Mouse (Mus musculus) forebrain, embryonic 16.5 days (tissue): ENCODE data around the gene Mrpl33. TPM values are rescaled to one million over a fixed set of nuclear protein-coding genes. Genes with fewer than 3 reads are reported as not detected.
A peak's percentile ranks its signal among the peaks of the same experiment; 100 is the strongest.

Experiments
- ATAC-seq: fragments of 200-750 bp; cut with Nextera tagmentation; 2 replicates; pipeline ENCODE4 v1.8.0; 2017; ENCODE audit warnings: mild to moderate bottlenecking, moderate library complexity
- H3K27ac ChIP-seq: fragments of 300-500 bp; sonication (generic); 2 replicates; pipeline ENCODE4 v1.5.1; 2014; ENCODE audit warnings: low read length, control low read depth
- H3K27me3 ChIP-seq: fragments of 300-500 bp; sonication (generic); replicated peaks from 2 replicates; pipeline ENCODE4 v1.6.1; 2014; ENCODE audit warnings: low read length; ENCODE audit not compliant: control insufficient read depth, insufficient read depth
- H3K36me3 ChIP-seq: fragments of 300-500 bp; sonication (generic); 2 replicates; pipeline ENCODE4 v1.6.1; 2014; ENCODE audit not compliant: control insufficient read depth, insufficient read depth
- H3K4me1 ChIP-seq: fragments of 300-500 bp; sonication (generic); replicated peaks from 2 replicates; pipeline ENCODE4 v1.6.1; 2014; ENCODE audit warnings: low read length; ENCODE audit not compliant: control insufficient read depth, insufficient read depth
- H3K4me2 ChIP-seq: fragments of 300-500 bp; sonication (generic); 2 replicates; pipeline ENCODE4 v1.6.1; 2014; ENCODE audit warnings: mild to moderate bottlenecking, low read length, control low read depth
- H3K4me3 ChIP-seq: fragments of 300-500 bp; sonication (generic); replicated peaks from 2 replicates; pipeline ENCODE4 v1.5.1; 2014; ENCODE audit warnings: mild to moderate bottlenecking, low read length, control low read depth
- H3K9ac ChIP-seq: fragments of 300-500 bp; sonication (generic); replicated peaks from 2 replicates; pipeline ENCODE4 v1.6.1; 2014; ENCODE audit warnings: low read depth, low read length, control low read depth
- H3K9me3 ChIP-seq: fragments of 300-500 bp; sonication (generic); 2 replicates; pipeline ENCODE4 v1.6.1; 2016; ENCODE audit warnings: low read length; ENCODE audit not compliant: control insufficient read depth
- WGBS: fragments of 180-500 bp; shearing (Covaris S2); extraction: QIAGEN DNeasy Blood & Tissue Kit; methylation state at CpG from one replicate; pipeline ENCODE4 v1.1.7; 2014; 5-methylcytosine and 5-hydroxymethylcytosine counted together
- polyA plus RNA-seq: library from polyadenylated mRNA; unstranded; fragments of >200 nt; fragmentation: Nextera tagmentation; extraction: Ambion mirVana; gene quantifications from 2 replicates; pipeline ENCODE4 v1.2.1, GENCODE M21; 2015

Mrpl33 gene
- polyA plus RNA-seq, 1 experiment from 2014 or later: 196 TPM

GRCm38 (mm10) chr5:31567951-31568657 is 28.6 kb upstream of the Mrpl33 start:
- H3K36me3 ChIP-seq: no peaks in the 10 kb centered on the region
- WGBS: 76% methylated on average over 5 of the region's 5 CpGs
- no peak overlapping the region for H3K9ac ChIP-seq
- H3K4me1 ChIP-seq: peaks cover 5% of the 10 kb centered on the region; the same call in 1 of the 2 replicates
- no peaks in the 10 kb centered on the region for H3K27me3 ChIP-seq
- no peak overlapping the region for H3K27ac ChIP-seq
- ATAC-seq: no peak
- no peak overlapping the region for H3K4me3 ChIP-seq
- no peak overlapping the region for H3K4me2 ChIP-seq
- H3K9me3 ChIP-seq: no peaks in the 10 kb centered on the region

- no peaks in the 10 kb centered on the region for H3K9me3 ChIP-seq
- H3K27ac ChIP-seq: no peak overlapping the region
- no peaks in the 10 kb centered on the region for H3K27me3 ChIP-seq
- 18% methylated on average over 20 of the region's 20 CpGs for WGBS
- no peak overlapping the region for H3K9ac ChIP-seq
- H3K4me2 ChIP-seq: peak overlapping the region; percentile 34; the same call in 1 of the 2 replicates
- H3K36me3 ChIP-seq: no peaks in the 10 kb centered on the region
- no peak overlapping the region for H3K4me3 ChIP-seq
- ATAC-seq: no peak
- H3K4me1 ChIP-seq: peaks cover 5% of the 10 kb centered on the region; the same call in 1 of the 2 replicates
Observed at GRCm38 (mm10) chr5:31571023-31571608, 25.6 kb upstream of the Mrpl33 start.

DNA sequence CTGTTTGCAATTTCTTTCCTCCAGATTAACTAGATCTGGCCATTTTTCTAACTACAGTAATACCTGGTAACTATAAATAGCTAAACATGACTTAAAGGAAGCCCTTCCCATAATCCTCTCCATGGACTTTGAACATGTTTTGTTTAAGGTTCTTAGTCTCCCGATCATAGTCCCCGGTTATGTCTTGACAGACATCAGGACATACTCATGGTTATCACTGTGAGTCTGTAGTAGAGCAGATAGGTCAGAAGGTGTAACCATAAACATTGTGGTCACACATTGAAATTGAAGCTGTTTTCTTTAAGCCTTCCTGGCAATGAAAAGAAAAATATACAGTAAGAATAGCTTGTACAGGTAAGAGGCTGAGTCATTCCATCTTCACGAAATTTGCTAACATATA is 23.0 kb upstream of the Mrpl33 start:
- no peak overlapping the region for H3K9ac ChIP-seq
- no peaks in the 10 kb centered on the region for H3K36me3 ChIP-seq
- H3K4me1 ChIP-seq: peaks cover 5% of the 10 kb centered on the region; the same call in 1 of the 2 replicates
- H3K27me3 ChIP-seq: no peaks in the 10 kb centered on the region
- no peak for ATAC-seq
- no peak overlapping the region for H3K4me2 ChIP-seq
- H3K27ac ChIP-seq: no peak overlapping the region
- no peak overlapping the region for H3K4me3 ChIP-seq
- no peaks in the 10 kb centered on the region for H3K9me3 ChIP-seq
- WGBS: 96% methylated on average over 3 of the region's 3 CpGs

GRCm38 (mm10) chr5:31576539-31576975 is 20.2 kb upstream of the Mrpl33 start:
- H3K27ac ChIP-seq: no peak overlapping the region
- WGBS: 75% methylated on average over 7 of the region's 7 CpGs
- no peak overlapping the region for H3K4me3 ChIP-seq
- no peak overlapping the region for H3K4me2 ChIP-seq
- ATAC-seq: no peak
- no peaks in the 10 kb centered on the region for H3K9me3 ChIP-seq
- H3K36me3 ChIP-seq: no peaks in the 10 kb centered on the region
- no peaks in the 10 kb centered on the region for H3K4me1 ChIP-seq
- no peak overlapping the region for H3K9ac ChIP-seq
- H3K27me3 ChIP-seq: no peaks in the 10 kb centered on the region

GRCm38 (mm10) chr5:31581263-31581662 is 15.5 kb upstream of the Mrpl33 start:
- no peaks in the 10 kb centered on the region for H3K36me3 ChIP-seq
- H3K9me3 ChIP-seq: no peaks in the 10 kb centered on the region
- H3K27me3 ChIP-seq: no peaks in the 10 kb centered on the region
- ATAC-seq: no peak
- no peak overlapping the region for H3K4me3 ChIP-seq
- H3K27ac ChIP-seq: no peak overlapping the region
- WGBS: 77% methylated on average over 6 of the region's 6 CpGs
- no peak overlapping the region for H3K4me2 ChIP-seq
- no peak overlapping the region for H3K9ac ChIP-seq
- no peaks in the 10 kb centered on the region for H3K4me1 ChIP-seq

DNA sequence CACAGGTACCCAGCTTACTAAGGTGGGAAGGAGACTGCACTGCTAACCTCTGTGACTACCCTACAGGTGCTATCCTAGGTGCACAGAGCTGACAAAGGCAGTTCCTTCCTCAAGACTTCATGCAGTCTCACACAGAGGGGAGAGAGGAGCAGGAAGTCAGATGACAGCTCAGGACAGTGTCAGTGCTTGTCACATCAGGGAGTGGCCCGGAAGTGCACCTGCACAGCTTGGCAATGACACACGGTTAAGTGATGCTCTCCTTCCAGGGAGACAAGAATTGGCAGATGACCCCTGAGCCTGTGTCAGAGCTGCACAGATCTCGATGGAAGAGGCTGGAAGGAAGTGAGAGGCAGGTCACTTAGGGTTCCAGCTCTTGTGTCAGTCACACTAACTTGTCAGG is 14.8 kb upstream of the Mrpl33 start:
- ATAC-seq: no peak
- H3K27me3 ChIP-seq: no peaks in the 10 kb centered on the region

DNA sequence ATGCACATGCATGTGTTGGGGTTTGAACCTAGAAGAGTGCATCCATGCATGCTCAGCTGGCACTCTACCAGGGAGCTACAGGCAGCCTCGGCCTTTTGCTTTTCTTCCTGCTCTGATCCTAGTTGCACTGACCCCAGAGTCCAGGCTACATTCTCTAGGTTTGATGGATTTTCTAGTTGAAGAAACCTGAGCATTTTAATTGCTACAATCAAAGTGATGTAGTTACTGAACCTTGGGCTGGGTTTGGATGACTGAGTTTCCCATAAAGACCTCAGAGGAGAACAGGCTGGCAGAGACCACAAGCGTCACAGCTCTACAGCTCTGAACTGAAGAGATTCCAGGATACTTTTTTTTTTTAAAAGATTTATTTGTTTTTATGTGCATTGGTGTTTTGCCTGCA is 13.5 kb upstream of the Mrpl33 start:
- no peaks in the 10 kb centered on the region for H3K27me3 ChIP-seq
- no peaks in the 10 kb centered on the region for H3K9me3 ChIP-seq
- no peaks in the 10 kb centered on the region for H3K36me3 ChIP-seq
- no peak overlapping the region for H3K27ac ChIP-seq
- no peak overlapping the region for H3K4me2 ChIP-seq
- WGBS: 76% methylated on average over 2 of the region's 2 CpGs
- H3K4me1 ChIP-seq: no peaks in the 10 kb centered on the region
- H3K4me3 ChIP-seq: no peak overlapping the region
- H3K9ac ChIP-seq: no peak overlapping the region
- no peak for ATAC-seq

More for the DNA sequence above, 14.8 kb upstream of the Mrpl33 start:
- WGBS: 81% methylated on average over 3 of the region's 3 CpGs
- no peak overlapping the region for H3K9ac ChIP-seq
- H3K27ac ChIP-seq: no peak overlapping the region
- no peaks in the 10 kb centered on the region for H3K4me1 ChIP-seq
- no peak overlapping the region for H3K4me2 ChIP-seq
- H3K4me3 ChIP-seq: no peak overlapping the region
- H3K36me3 ChIP-seq: no peaks in the 10 kb centered on the region
- no peaks in the 10 kb centered on the region for H3K9me3 ChIP-seq

- H3K27me3 ChIP-seq: no peaks in the 10 kb centered on the region
- ATAC-seq: no peak
- no peaks in the 10 kb centered on the region for H3K36me3 ChIP-seq
- peaks cover 3% of the 10 kb centered on the region; the same call in 1 of the 2 replicates for H3K9me3 ChIP-seq
- H3K4me1 ChIP-seq: no peaks in the 10 kb centered on the region; the same call in 1 of the 2 replicates
- 92% methylated on average over 4 of the region's 4 CpGs for WGBS
- no peak overlapping the region for H3K4me3 ChIP-seq
- no peak overlapping the region for H3K4me2 ChIP-seq
- H3K27ac ChIP-seq: no peak overlapping the region
- no peak overlapping the region for H3K9ac ChIP-seq
Observed at GRCm38 (mm10) chr5:31585526-31585925, 11.2 kb upstream of the Mrpl33 start.

GRCm38 (mm10) chr5:31588016-31588415 is 8.7 kb upstream of the Mrpl33 start:
- no peaks in the 10 kb centered on the region for H3K36me3 ChIP-seq
- H3K4me3 ChIP-seq: no peak overlapping the region
- no peaks in the 10 kb centered on the region for H3K27me3 ChIP-seq
- H3K27ac ChIP-seq: no peak overlapping the region
- no peak overlapping the region for H3K9ac ChIP-seq
- peaks cover 3% of the 10 kb centered on the region; the same call in 1 of the 2 replicates for H3K9me3 ChIP-seq
- no peak for ATAC-seq
- no peak overlapping the region for H3K4me2 ChIP-seq
- H3K4me1 ChIP-seq: no peaks in the 10 kb centered on the region; the same call in 1 of the 2 replicates
- 86% methylated on average over 2 of the region's 2 CpGs for WGBS
